Mouse (Mus musculus) E14TG2a.4 (cell line): ENCODE data around the gene Cpn2.

Source experiments
- CTCF ChIP-seq: conservative IDR thresholded peaks from 2 replicates; pipeline ENCODE4 v1.5.1; 2014; ENCODE audit warnings: low read length
- NANOG ChIP-seq: IDR thresholded peaks from 2 replicates; pipeline ENCODE4 v1.6.1; 2014; ENCODE audit warnings: borderline replicate concordance, low read length, mixed read lengths

DNA sequence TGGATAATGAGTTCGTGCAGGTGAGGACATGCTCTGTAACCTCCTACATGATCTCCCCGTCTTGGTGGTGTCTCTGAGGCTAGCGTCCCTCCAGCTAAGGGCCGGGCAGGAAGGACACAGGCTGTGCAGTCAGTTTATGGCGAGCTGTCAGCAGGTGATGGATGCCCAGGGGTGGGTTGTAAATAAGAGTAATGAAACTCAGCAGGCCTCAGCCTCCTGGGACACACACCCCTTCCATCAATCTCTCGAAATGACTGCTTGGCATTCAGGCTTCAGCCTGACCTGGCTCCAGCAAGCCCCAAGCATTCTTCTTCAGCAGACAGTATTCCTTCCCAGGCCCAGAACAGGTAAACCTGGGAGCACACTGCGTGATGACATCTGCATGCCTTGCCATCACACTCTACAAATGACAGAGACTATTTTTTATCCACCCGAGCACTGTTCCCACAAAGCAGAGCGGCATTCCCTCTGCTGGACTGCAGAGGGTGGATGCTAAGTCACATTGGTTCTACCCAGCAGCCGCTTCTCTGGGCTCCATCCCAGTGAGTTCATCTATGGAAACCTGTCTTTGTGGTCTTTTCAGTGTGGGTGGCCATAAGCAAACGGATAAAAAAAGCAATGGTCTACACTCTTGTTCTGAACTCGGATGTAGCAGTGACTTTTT is 23.1 kb downstream of the Cpn2 start:
- TF ChIP-seq CTCF = no peak
- TF ChIP-seq NANOG = no peak
